In genomic region chr1:156752020-156752724, GRCm38 (mm10) we compare ENCODE assay signal across 8 mouse cellular contexts. TPM values are rescaled to one million over a fixed set of nuclear protein-coding genes. Genes with fewer than 3 reads are reported as not detected.
DNase-seq lines count a peak whose midpoint lies in the region; ATAC-seq and TF ChIP-seq lines count a peak whose summit lies in the region.

No protein-coding gene starts in this region.

- H3K9me3 ChIP-seq in heart, embryonic 14.5 days (ENCODE audit: control insufficient read depth, low read length) = no peaks in the 10 kb centered on the region
- H3K9me3 ChIP-seq in kidney, postnatal 0 days (replicated peaks; ENCODE audit: low read length) = no peaks in the 10 kb centered on the region
- H3K9me3 ChIP-seq in liver, embryonic 14.5 days (ENCODE audit: control insufficient read depth, low read length) = no peaks in the 10 kb centered on the region
- no peaks in the 10 kb centered on the region for H3K9me3 ChIP-seq in stomach, embryonic 15.5 days

- TF ChIP-seq CTCF in bone marrow macrophage, adult 2 months (IDR thresholded peaks at IDR 0.05; ENCODE audit: low read depth, low read length) = peak; percentile 93
- TF ChIP-seq CTCF in embryonic fibroblast, embryonic 13.5 days (IDR thresholded peaks at IDR 0.05; ENCODE audit: borderline replicate concordance, insufficient read depth, low read length) = peak; percentile 65; the same call in 1 of the 2 replicates
- TF ChIP-seq CTCF in kidney, postnatal 0 days (IDR thresholded peaks at IDR 0.05; ENCODE audit: low read depth) = peak; percentile 92
- TF ChIP-seq CTCF in liver, embryonic 14.5 days (IDR thresholded peaks at IDR 0.05; ENCODE audit: low read depth) = peak; percentile 95

- H3K9ac ChIP-seq in heart, embryonic 14.5 days (ENCODE audit: low read length) = peak overlapping the region; percentile 60
- H3K9ac ChIP-seq in kidney, postnatal 0 days (ENCODE audit: low read depth, low read length) = no peak overlapping the region
- peak overlapping the region; percentile 25 for H3K9ac ChIP-seq in liver, embryonic 14.5 days (replicated peaks)
- H3K9ac ChIP-seq in stomach, embryonic 15.5 days = no peak overlapping the region

- WGBS in heart, embryonic 14.5 days = 22% methylated on average over 21 of the region's 21 CpGs
- 13% methylated on average over 21 of the region's 21 CpGs for WGBS in kidney, postnatal 0 days
- WGBS in liver, embryonic 14.5 days (ENCODE audit: insufficient replicate concordance) = 13% methylated on average over 21 of the region's 21 CpGs
- WGBS in stomach, embryonic 15.5 days = 6% methylated on average over 21 of the region's 21 CpGs

- no peaks in the 10 kb centered on the region for H3K36me3 ChIP-seq in heart, embryonic 14.5 days (ENCODE audit: control insufficient read depth, insufficient read depth, low read length)
- H3K36me3 ChIP-seq in kidney, postnatal 0 days (ENCODE audit: insufficient read depth, low read length) = no peaks in the 10 kb centered on the region
- H3K36me3 ChIP-seq in liver, embryonic 14.5 days (replicated peaks; ENCODE audit: control insufficient read depth, insufficient read depth, low read depth) = no peaks in the 10 kb centered on the region
- H3K36me3 ChIP-seq in stomach, embryonic 15.5 days = no peaks in the 10 kb centered on the region

- H3K4me2 ChIP-seq in heart, embryonic 14.5 days (ENCODE audit: low read length) = peak overlapping the region; percentile 56
- peak overlapping the region; percentile 54 for H3K4me2 ChIP-seq in kidney, postnatal 0 days (ENCODE audit: low read length)
- peak overlapping the region; percentile 62 for H3K4me2 ChIP-seq in liver, embryonic 14.5 days (ENCODE audit: low read depth)
- peak overlapping the region; percentile 50 for H3K4me2 ChIP-seq in stomach, embryonic 15.5 days

- H3K4me1 ChIP-seq in bone marrow macrophage, adult 2 months (ENCODE audit: control insufficient read depth, insufficient read depth, low read length) = peaks cover 7% of the 10 kb centered on the region
- no peaks in the 10 kb centered on the region; the same call in 1 of the 2 replicates for H3K4me1 ChIP-seq in embryonic fibroblast, embryonic 13.5 days (ENCODE audit: control insufficient read depth, insufficient read depth, low read length)
- H3K4me1 ChIP-seq in heart, embryonic 14.5 days (ENCODE audit: control insufficient read depth in 2 of 2, insufficient read depth in 2 of 2, low read length in 2 of 2) = peaks cover 8 to 13% of the 10 kb centered on the region in 2 experiments
- peaks cover 12% of the 10 kb centered on the region for H3K4me1 ChIP-seq in kidney, postnatal 0 days (replicated peaks; ENCODE audit: insufficient read depth, low read length)
- peaks cover 35 to 40% of the 10 kb centered on the region in 2 experiments for H3K4me1 ChIP-seq in liver, embryonic 14.5 days (replicated peaks; ENCODE audit: control insufficient read depth in 2 of 2, insufficient read depth in 2 of 2, low read length in 1 of 2)
- H3K4me1 ChIP-seq in stomach, embryonic 15.5 days = peaks cover 19% of the 10 kb centered on the region

- no peak for ATAC-seq in heart, embryonic 14.5 days (ENCODE audit: insufficient number of reproducible peaks, insufficient read depth, low FRiP score, low read depth)
- 0 out of 2 replicates have a peak, but pooled peaks have one; percentile 30 for ATAC-seq in kidney, postnatal 0 days (replicated peaks; ENCODE audit: low FRiP score, low read depth)
- ATAC-seq in liver, embryonic 14.5 days (ENCODE audit: insufficient read depth) = peak; percentile 68
- peak; percentile 63; the same call in 1 of the 2 replicates for ATAC-seq in stomach, embryonic 15.5 days (ENCODE audit: insufficient read depth, low FRiP score, low read depth)

- TF ChIP-seq POLR2A in bone marrow macrophage, adult 2 months (IDR thresholded peaks at IDR 0.05; ENCODE audit: borderline replicate concordance, low read depth, low read length) = no peak
- TF ChIP-seq POLR2A in embryonic fibroblast, embryonic 13.5 days (IDR thresholded peaks at IDR 0.05; ENCODE audit: low read depth, low read length) = no peak

- no peaks in the 10 kb centered on the region for H3K27me3 ChIP-seq in heart, embryonic 14.5 days (ENCODE audit: control insufficient read depth, insufficient read depth, low read length)
- H3K27me3 ChIP-seq in kidney, postnatal 0 days (ENCODE audit: insufficient read depth, low read length) = no peaks in the 10 kb centered on the region
- H3K27me3 ChIP-seq in liver, embryonic 14.5 days (ENCODE audit: control insufficient read depth, insufficient read depth, low read length) = no peaks in the 10 kb centered on the region
- H3K27me3 ChIP-seq in stomach, embryonic 15.5 days (replicated peaks) = no peaks in the 10 kb centered on the region

- DNase-seq in CD4-positive, CD25-positive, alpha-beta regulatory T cell, adult 2 months (ENCODE audit: low read depth, low spot score) = peak; percentile 84
- DNase-seq in kidney, postnatal 0 days (ENCODE audit: low spot score) = peak; percentile 93
- peak; percentile 51 to 64 (median 58) for DNase-seq in liver, embryonic 14.5 days (ENCODE audit: low read depth in 3 of 3, low spot score in 3 of 3)
- peak; percentile 90 for DNase-seq in neural tube, embryonic 10.5 days (ENCODE audit: extremely low spot score, low spot score)

- TF ChIP-seq EP300 in liver, embryonic 14.5 days (IDR thresholded peaks at IDR 0.05; ENCODE audit: low read depth) = no peak

- H3K27ac ChIP-seq in bone marrow macrophage, adult 2 months (ENCODE audit: insufficient read depth, low read depth, low read length) = no peak overlapping the region
- H3K27ac ChIP-seq in embryonic fibroblast, embryonic 13.5 days (ENCODE audit: insufficient read depth, low read length) = no peak overlapping the region
- no peak overlapping the region for H3K27ac ChIP-seq in heart, embryonic 14.5 days (replicated peaks in 1 of 2; ENCODE audit: control insufficient read depth in 1 of 2, insufficient read depth in 1 of 2, low read depth in 2 of 2, low read length in 2 of 2)
- no peak overlapping the region for H3K27ac ChIP-seq in kidney, postnatal 0 days
- no peak overlapping the region for H3K27ac ChIP-seq in liver, embryonic 14.5 days
- 0 out of 2 replicates have a peak overlapping the region, but pooled peaks have one; percentile 23 for H3K27ac ChIP-seq in stomach, embryonic 15.5 days

- peak overlapping the region; percentile 34 for H3K4me3 ChIP-seq in bone marrow macrophage, adult 2 months (ENCODE audit: insufficient read depth, low read length)
- no peak overlapping the region; the same call in 1 of the 2 replicates for H3K4me3 ChIP-seq in embryonic fibroblast, embryonic 13.5 days (ENCODE audit: insufficient read depth, low read length)
- H3K4me3 ChIP-seq in heart, embryonic 14.5 days (ENCODE audit: control insufficient read depth in 1 of 2, insufficient read depth in 1 of 2, low read depth in 1 of 2, low read length in 2 of 2) = peak overlapping the region; percentile 12 to 16; a peak in 3 of 4 replicates
- 0 out of 2 replicates have a peak overlapping the region, but pooled peaks have one; percentile 15 for H3K4me3 ChIP-seq in kidney, postnatal 0 days (replicated peaks; ENCODE audit: low read depth, low read length)
- peak overlapping the region; percentile 35 to 36 for H3K4me3 ChIP-seq in liver, embryonic 14.5 days (ENCODE audit: insufficient read depth in 1 of 2, low read depth in 2 of 2, low read length in 2 of 2)
- peak overlapping the region; percentile 30 for H3K4me3 ChIP-seq in stomach, embryonic 15.5 days (replicated peaks)

RNA-seq across cellular contexts. Expression of gene Fam20b, which starts 33.3 kb away (rescaled TPM):
- 25.1 and 27.3 TPM in 2 replicates for polyA plus RNA-seq in bone marrow macrophage, adult 2 months (2012; ENCODE audit: insufficient read depth, insufficient read length, missing spikeins)
- polyA plus RNA-seq in embryonic fibroblast, embryonic 13.5 days (2011; ENCODE audit: insufficient read length, low read depth, missing spikeins) = 39.8 and 40.8 TPM in 2 replicates
- polyA plus RNA-seq in heart, embryonic 14.5 days (2014; fragmentation: Nextera tagmentation; extraction: Ambion mirVana) = 28.1 TPM in 2 replicates
- 30.5 and 32.3 TPM in 2 replicates for polyA plus RNA-seq in kidney, postnatal 0 days (2015; fragmentation: Nextera tagmentation; extraction: Ambion mirVana)
- 5.2 and 7.5 TPM in 2 replicates for polyA plus RNA-seq in liver, embryonic 14.5 days (2012; rRNA removed)
- 9.9 and 11.1 TPM in 2 replicates for polyA plus RNA-seq in liver, embryonic 14.5 days (2014; fragmentation: Nextera tagmentation; extraction: Ambion mirVana)
- polyA plus RNA-seq in stomach, embryonic 15.5 days (2015; fragmentation: Nextera tagmentation; extraction: Ambion mirVana) = 34.0 and 37.8 TPM in 2 replicates

Comparison
In these comparisons a context has a peak if more than half of its experiments do, and no peak if none do; other contexts are left out.
1. H3K9ac ChIP-seq: peak in heart, embryonic 14.5 days (single experiment) and liver, embryonic 14.5 days (single experiment); none in kidney, postnatal 0 days (single experiment) and stomach, embryonic 15.5 days (single experiment).
2. Peak in every context shown above with its lines, with median percentiles within 50 percentile points of each other: DNase-seq, CTCF ChIP-seq and H3K4me2 ChIP-seq.